Mouse (Mus musculus) A20 (cell line): ENCODE results near the gene Rbm48.
"Not testable (repeated sequence)": the region's sequence is repeated elsewhere in the genome, so short reads cannot be mapped to it uniquely, and the experiment has no call there.

Experiments used
- DNase-seq: peaks from one replicate; pipeline ENCODE4 v3.0.0-alpha.2; 2011; ENCODE audit warnings: low read depth, low spot score

Gene Rbm48

GRCm38 (mm10) chr5:3596399-3596766 lies at the start of gene Rbm48:
TSS of gene Rbm48 (minus strand) at chr5:3596585.
- peak; percentile 85 for DNase-seq

GRCm38 (mm10) chr5:3645326-3645725 lies 48.9 kb upstream of the Rbm48 start:
- no peak for DNase-seq

- no peak for DNase-seq
Observed at GRCm38 (mm10) chr5:3644621-3645020, 48.2 kb upstream of the Rbm48 start.

- no peak for DNase-seq
Observed at GRCm38 (mm10) chr5:3635286-3635685, 38.9 kb upstream of the Rbm48 start.

- DNase-seq = peak; percentile 50
Observed at GRCm38 (mm10) chr5:3633951-3634350, 37.6 kb upstream of the Rbm48 start.

GRCm38 (mm10) chr5:3633315-3633714 lies 36.9 kb upstream of the Rbm48 start:
- no peak for DNase-seq

GRCm38 (mm10) chr5:3632285-3632684 lies 35.9 kb upstream of the Rbm48 start:
- no peak for DNase-seq

- no peak for DNase-seq
Observed at GRCm38 (mm10) chr5:3631512-3632271, 35.3 kb upstream of the Rbm48 start.

GRCm38 (mm10) chr5:3630055-3630454 lies 33.7 kb upstream of the Rbm48 start:
- no peak for DNase-seq

GRCm38 (mm10) chr5:3620486-3620885 lies 24.1 kb upstream of the Rbm48 start:
- no peak for DNase-seq

GRCm38 (mm10) chr5:3611835-3612234 lies 15.4 kb upstream of the Rbm48 start:
- not testable (repeated sequence) for DNase-seq

GRCm38 (mm10) chr5:3609241-3609640 lies 12.9 kb upstream of the Rbm48 start:
- DNase-seq = no peak

GRCm38 (mm10) chr5:3607114-3607513 lies 10.7 kb upstream of the Rbm48 start:
- DNase-seq = no peak

- DNase-seq = no peak
Observed at GRCm38 (mm10) chr5:3600790-3601189, 4.4 kb upstream of the Rbm48 start.

GRCm38 (mm10) chr5:3600298-3600697 lies 3.9 kb upstream of the Rbm48 start:
- DNase-seq = no peak

- no peak for DNase-seq
Observed at GRCm38 (mm10) chr5:3598766-3599165, 2.4 kb upstream of the Rbm48 start.

GRCm38 (mm10) chr5:3597171-3597570 lies 786 bp upstream of the Rbm48 start:
- no peak for DNase-seq

- peak; percentile 95 for DNase-seq
Observed at GRCm38 (mm10) chr5:3595693-3596398, 539 bp downstream of the Rbm48 start, which contains the start of gene Pex1. TSS of gene Pex1 (plus strand) at chr5:3596066.

GRCm38 (mm10) chr5:3579066-3579465 lies 17.3 kb downstream of the Rbm48 start:
- DNase-seq = no peak

GRCm38 (mm10) chr5:3577939-3578338 lies 18.4 kb downstream of the Rbm48 start:
- DNase-seq = no peak

GRCm38 (mm10) chr5:3574825-3575224 lies 21.6 kb downstream of the Rbm48 start:
- DNase-seq = no peak

GRCm38 (mm10) chr5:3571266-3571665 lies 25.1 kb downstream of the Rbm48 start, which contains the start of gene 1700109H08Rik:
TSS of gene 1700109H08Rik (plus strand) at chr5:3571566.
- DNase-seq = no peak

GRCm38 (mm10) chr5:3554198-3554597 lies 42.2 kb downstream of the Rbm48 start:
- DNase-seq = no peak
